Mouse (Mus musculus) ES-Bruce4 (cell line): Measurements from ENCODE around the gene Mycbp2.

Experiments used
- CTCF ChIP-seq: IDR thresholded peaks from one replicate; pipeline ENCODE4 v1.8.1; 2011; ENCODE audit warnings: low read depth, low read length
- POLR2A ChIP-seq: IDR thresholded peaks from one replicate; pipeline ENCODE4 v1.8.1; 2011; ENCODE audit warnings: low read length; ENCODE audit not compliant: insufficient read depth

DNA sequence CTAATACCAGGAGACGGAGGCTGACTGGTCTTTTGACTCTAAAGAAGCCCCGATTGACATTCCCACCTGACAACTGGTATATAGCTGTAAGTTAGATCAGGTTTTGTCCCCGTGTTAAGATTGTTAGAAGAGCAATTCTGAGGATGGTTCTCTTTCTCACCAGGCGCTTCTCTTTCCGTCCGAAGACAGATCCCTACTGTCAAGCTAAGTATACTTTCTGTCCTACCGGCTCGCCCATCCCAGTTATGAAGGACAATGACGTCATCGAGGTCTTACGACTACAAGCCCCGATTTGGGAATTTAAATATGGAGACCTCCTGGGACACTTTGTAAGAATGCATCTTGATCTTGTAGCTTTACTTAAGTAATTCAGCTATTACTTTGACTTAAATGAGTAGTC is 275.1 kb downstream of the Mycbp2 start:
- no peak for TF ChIP-seq CTCF
- no peak for TF ChIP-seq POLR2A
